In the genomic region with DNA sequence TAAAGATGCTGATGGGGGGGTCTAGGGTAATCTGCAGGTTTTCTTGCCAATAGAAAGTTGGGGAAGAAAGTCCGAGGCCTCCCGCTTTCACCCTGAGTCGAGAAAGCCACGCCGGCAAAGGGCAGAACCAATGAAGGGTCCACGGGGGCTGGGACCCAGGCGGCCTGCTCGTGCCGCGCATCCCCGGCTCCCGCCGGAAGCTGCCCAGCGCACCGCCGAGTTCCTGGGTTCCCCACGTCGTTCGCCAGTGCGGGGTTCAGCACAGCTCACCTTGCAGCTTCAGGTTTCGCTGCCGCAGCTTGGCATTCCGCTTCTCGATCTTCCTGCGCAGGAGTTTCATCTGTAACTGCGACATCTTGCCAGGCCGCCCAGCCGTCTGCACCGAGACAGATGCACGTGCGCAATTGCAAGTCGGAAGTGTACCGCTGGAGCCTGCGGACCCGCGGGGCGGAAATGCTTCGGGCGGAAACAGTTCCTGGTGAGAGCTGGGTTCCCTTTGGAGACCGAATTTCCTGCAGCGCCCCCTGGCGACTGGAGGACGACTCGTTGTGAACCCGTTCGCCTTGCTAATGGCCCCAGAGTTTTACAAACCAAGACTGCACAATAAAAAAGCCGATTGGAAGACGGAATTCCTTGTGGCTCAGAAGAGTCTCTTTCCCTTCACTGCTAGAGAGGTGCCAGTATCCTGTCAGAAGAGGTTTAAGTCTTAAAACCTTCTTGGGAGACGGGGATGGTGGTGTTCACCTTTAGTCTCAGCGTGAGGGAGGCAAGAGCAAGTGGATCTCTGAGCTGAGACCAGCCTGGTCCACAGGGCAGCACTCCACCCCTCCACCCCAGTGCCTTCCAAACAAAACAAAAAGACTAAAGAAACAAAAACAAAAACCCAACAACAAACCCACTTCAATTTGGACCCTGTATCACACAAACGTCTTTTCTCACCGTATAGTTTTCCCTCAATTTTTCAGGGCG, we compare ENCODE assay signal across 8 mouse cellular contexts. TPM values are rescaled to one million over a fixed set of nuclear protein-coding genes. Genes with fewer than 3 reads are reported as not detected.
DNase-seq lines count a peak whose midpoint lies in the region; ATAC-seq lines count a peak whose summit lies in the region.

Ddx18 (minus strand) TSS at position 469 of the 969 bp plus-strand sequence.

- peak within 1 kb of the TSS; percentile 93 for H3K4me3 ChIP-seq in hindbrain, embryonic 15.5 days

- ATAC-seq in hindbrain, embryonic 15.5 days (ENCODE audit: low FRiP score, low read depth) = peak; percentile 99

- H3K9ac ChIP-seq in hindbrain, embryonic 15.5 days = peak within 1 kb of the TSS; percentile 55

- peak; percentile 94 for DNase-seq in T-cell, adult 2 months (ENCODE audit: low spot score)
- peak; percentile 98 to 99 for DNase-seq in cerebellum, postnatal 36 days
- peak; percentile 97 for DNase-seq in frontal cortex, postnatal 36 days (ENCODE audit: low spot score in 2 of 2)
- peak; percentile 89 for DNase-seq in left cerebral cortex, adult 11 months (ENCODE audit: low spot score)
- peak; percentile 95 to 97 for DNase-seq in lung, postnatal 4 days
- peak; percentile 94 for DNase-seq in retina, postnatal 7 days (ENCODE audit: low read depth, low spot score)
- peak; percentile 97 for DNase-seq in urinary bladder, adult 2 months (ENCODE audit: low spot score)

- H3K27ac ChIP-seq in hindbrain, embryonic 15.5 days (replicated peaks) = peak within 1 kb of the TSS; percentile 80

- no peaks in the 10 kb centered on the region for H3K27me3 ChIP-seq in hindbrain, embryonic 15.5 days

- peaks cover 26% of the 10 kb centered on the region for H3K36me3 ChIP-seq in hindbrain, embryonic 15.5 days

- no peaks in the 10 kb centered on the region for H3K9me3 ChIP-seq in hindbrain, embryonic 15.5 days

- peak within 1 kb of the TSS; percentile 81 for H3K4me2 ChIP-seq in hindbrain, embryonic 15.5 days

- peaks cover 11% of the 10 kb centered on the region for H3K4me1 ChIP-seq in hindbrain, embryonic 15.5 days (replicated peaks)

- WGBS in hindbrain, embryonic 15.5 days = 6% methylated on average over 53 of the region's 53 CpGs

RNA-seq across cellular contexts. Expression of gene Ddx18, which starts in this region (rescaled TPM):
- polyA plus RNA-seq in hindbrain, embryonic 15.5 days (2015; fragmentation: Nextera tagmentation; extraction: Ambion mirVana) = 31.6 and 37.9 TPM in 2 replicates
- polyA plus RNA-seq in urinary bladder, adult 2 months (2012; rRNA removed) = 40.4 and 43.0 TPM in 2 replicates

Comparison
In these comparisons a context has a peak if more than half of its experiments do, and no peak if none do; other contexts are left out.
1. Peak in every context shown above with its lines: DNase-seq, ATAC-seq, H3K4me3 ChIP-seq and H3K27ac ChIP-seq.